Mouse (Mus musculus): Measurements from ENCODE around the gene Cpvl.
A peak's percentile ranks its signal among the peaks of the same experiment; 100 is the strongest.

Cpvl gene

GRCm38 (mm10) chr6:53881623-53882022 lies 96.8 kb downstream of the Cpvl start:
- no peak for DNase-seq

GRCm38 (mm10) chr6:53881235-53881606 lies 97.2 kb downstream of the Cpvl start:
- DNase-seq: no peak

DNA sequence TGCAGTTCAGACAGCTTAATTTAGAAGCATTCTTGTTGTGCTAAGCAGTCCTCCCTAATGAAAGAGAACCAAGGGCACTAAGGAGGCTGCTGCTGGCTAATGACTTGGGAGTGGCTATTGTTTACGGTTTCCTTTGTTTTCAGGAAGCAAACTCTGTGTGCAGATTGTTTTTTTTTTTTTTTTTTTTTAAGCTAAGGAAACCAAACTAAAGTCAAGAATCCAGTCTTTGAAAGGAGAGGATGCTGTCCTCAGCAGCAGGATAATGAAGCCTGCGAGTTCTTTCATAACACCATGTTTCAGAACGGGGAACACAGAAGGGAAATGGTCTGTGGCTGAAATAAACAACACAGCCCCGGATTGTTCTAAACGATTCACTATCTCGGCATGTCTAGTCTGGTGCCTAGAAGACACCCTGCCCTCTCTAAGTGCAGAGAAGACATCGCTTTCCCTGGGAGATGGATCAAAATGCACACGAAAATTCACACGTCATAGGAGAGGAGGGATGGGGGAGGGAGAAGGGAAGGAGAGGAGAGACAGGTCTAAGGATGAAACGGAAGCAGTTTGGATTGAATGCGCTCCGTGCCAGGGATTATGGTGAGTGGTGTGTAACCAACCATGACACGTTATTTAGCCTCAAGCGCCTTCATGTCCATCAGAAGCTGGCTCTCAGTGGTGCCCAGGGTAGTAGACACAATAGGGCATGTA lies 97.8 kb downstream of the Cpvl start:
- DNase-seq: peak in 1 of 2 experiments; percentile 27

- no peak for DNase-seq
These were observed 98.9 kb downstream of the Cpvl start for GRCm38 (mm10) chr6:53879567-53879966.

- DNase-seq: no peak
These were observed 103.5 kb downstream of the Cpvl start for GRCm38 (mm10) chr6:53874881-53875429.

DNA sequence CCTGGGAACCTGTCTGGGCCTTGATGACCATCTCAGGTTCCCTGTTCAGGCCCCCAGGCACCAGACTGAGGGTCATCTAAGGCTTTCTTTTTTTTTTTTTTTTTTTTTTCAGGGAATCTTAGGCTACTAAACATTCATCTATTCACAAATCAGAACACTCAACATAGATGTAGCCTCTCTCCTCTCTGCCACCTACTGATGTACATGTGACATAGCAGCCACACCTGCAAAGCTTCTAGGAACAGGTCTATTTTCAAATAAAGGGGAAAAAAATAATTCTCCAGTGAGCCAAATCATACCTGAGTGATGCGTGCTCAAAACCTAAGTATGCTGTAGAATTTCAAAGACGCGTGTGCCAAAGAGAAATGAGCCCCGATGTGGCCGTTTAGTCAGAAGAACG lies 106.6 kb downstream of the Cpvl start:
- DNase-seq: no peak

DNA sequence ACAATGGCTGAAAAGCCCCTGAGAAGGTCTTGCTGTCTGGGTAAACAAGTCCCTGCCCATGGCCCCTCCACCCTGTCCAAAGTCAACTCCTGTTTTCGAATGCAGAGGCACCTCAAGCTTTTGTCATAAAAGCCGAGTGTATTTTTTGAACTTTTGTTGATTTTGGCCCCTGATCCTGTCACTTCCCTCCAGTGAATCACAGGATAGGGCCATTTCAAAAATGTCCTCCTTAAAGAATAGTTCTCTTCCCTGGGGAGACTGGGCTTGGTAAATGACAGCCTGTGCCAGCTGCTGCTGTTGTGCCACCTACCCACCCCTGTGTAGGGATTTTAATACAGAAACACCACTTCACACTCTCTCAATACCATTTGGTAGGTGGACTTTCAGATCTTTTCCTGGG lies 115.5 kb downstream of the Cpvl start:
- no peak for DNase-seq

DNA sequence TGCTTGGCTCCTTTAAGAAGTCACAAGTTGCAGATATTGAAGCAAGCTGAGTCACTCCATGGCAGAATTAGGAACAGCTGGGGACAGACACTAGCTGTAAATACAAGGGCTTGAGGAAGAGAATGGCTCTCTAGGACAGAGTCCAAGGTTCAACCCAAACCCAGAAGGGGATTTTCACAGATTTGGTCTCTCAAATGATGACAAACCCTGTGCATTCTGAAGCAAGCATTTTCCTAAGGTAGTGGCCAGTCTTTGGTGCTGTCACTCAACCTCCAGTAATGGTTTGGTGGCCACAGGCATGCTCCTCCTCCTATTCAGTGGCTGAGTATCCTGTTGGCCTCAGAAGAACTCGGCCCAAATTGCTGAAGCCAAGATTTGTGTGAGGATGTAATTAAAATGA lies 119.4 kb downstream of the Cpvl start:
- DNase-seq: no peak

GRCm38 (mm10) chr6:53857822-53858221 lies 120.6 kb downstream of the Cpvl start:
- no peak for DNase-seq

GRCm38 (mm10) chr6:53856775-53857174 lies 121.7 kb downstream of the Cpvl start:
- no peak for DNase-seq

DNA sequence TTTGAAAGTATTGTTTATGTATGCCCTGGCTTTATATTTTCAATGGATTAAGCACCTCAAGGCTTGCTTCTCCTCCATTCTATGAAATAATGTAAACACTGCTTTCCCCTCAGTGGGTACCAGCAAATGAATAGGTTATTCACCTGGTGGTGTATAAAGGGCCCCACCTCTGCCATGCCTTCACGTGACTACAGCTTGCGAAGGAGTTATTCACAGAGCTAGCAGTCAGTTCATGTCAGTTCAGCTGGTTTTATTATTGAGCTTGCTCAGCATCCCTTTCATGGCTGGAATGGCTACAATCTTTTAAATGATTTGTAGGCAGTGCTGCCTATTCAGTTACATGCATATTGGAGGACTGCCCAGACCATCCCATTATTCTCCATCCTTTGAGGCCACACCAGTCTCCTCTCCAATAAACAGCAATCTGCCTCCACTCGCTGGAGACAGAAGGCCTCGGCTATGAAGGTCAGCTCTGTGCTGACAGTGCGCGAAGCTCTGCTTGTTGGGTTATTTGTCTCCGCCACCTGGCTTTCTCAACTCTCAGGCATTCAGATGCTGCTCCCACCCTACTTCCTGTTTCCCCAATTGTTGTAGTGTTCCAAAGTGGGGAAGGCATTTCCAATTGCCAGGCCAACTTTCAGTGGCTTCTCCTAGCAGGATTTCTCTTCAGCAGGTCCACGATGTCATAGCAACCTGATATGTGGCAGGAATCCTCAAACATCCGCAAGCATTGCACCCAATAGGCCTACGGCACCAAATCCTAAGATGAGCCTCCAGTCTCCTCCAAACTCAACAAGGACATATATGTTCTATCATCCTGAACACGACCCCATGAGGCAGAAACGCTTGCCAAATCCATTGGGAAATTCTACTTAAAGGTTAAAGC lies 123.3 kb downstream of the Cpvl start:
- DNase-seq: peak; percentile 30 to 60

GRCm38 (mm10) chr6:53854226-53854625 lies 124.2 kb downstream of the Cpvl start:
- no peak for DNase-seq

DNA sequence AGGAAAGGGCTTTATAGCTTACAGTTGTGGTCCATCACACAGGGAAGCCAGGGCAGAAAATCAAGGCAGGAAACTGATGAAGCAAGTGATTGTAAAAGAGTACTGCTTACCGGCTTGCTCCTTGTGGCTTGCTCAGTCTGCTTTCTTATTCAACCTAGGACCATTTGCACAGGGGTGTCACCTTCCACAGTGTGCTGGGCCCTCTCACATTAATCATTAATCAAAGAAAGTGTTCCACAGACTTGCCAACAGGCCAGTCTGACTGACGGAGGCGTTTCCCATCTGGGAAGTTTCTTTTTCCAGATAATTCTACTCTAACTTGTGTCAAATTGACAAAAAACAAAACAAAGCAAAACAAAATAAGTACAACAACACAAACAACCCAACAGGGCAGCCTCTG lies 124.9 kb downstream of the Cpvl start:
- DNase-seq: peak in 1 of 2 experiments; percentile 15

DNA sequence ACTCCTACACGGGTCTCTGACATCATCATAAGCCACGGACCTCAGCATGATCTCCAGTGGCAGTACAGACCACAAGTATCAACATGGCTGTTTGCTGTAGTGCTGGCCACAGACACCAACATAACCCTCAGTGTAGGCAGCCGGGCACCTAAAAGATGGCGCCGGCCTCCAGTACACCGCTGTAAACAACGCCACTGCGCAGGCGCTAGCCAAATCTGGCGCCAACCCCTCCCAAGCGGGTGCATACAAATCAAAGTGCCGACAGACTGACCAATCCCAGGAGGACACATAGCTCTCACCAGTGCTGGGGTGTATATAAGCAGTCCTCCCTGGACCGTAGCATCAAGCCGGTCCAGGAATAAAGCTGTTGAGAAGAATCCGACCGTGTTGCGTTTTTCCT lies 133.8 kb downstream of the Cpvl start:
- no peak for DNase-seq

- DNase-seq: peak; percentile 56 to 66
These were observed 153.3 kb downstream of the Cpvl start for GRCm38 (mm10) chr6:53825213-53825612.
